Mouse (Mus musculus): ENCODE data around the gene Mr1.

- no peak for TF ChIP-seq GATA1 (IDR thresholded peaks at IDR 0.05; ENCODE audit: borderline replicate concordance, low read length)
- no peak for TF ChIP-seq FLI1 (IDR thresholded peaks at IDR 0.05; ENCODE audit: low read length)
These were observed 61.8 kb downstream of the Mr1 start for GRCm38 (mm10) chr1:155084839-155085238.
